In the genomic region with DNA sequence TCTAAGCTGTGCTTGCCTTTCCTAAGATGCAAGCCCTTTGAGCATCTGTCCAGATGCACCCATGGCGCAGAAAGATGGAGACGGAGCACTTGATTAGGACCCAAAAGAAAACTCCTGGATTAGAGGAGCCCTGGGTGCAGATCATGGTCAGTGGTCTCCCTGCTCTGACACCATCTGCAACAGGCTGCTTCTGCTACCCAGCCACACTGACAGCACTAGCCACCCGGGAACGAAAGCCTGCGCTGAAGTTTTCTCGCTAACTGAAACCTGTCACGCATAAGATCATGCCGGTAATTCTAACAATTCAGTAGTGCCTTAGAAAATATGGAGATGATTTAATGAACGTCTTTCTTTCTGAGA, we compare ENCODE assay signal across 15 mouse cellular contexts. TPM values are rescaled to one million over a fixed set of nuclear protein-coding genes. Genes with fewer than 3 reads are reported as not detected.
A peak's percentile ranks its signal among the peaks of the same experiment; 100 is the strongest.
DNase-seq lines count a peak whose midpoint lies in the region; ATAC-seq lines count a peak whose summit lies in the region.
"Had no signal": no experiment of that assay in that cellular context is flagged by ENCODE, and none has a peak within 500 bp of the region (broad histone marks: within the 10 kb centered on the region; RNA-seq: fewer than 3 reads in every experiment).

No protein-coding gene starts in this region.

- 0 out of 2 replicates have a peak, but pooled peaks have one; percentile 31 for ATAC-seq in hindbrain, embryonic 14.5 days (ENCODE audit: low FRiP score)
- no peak for ATAC-seq in hindbrain, embryonic 12.5 days (ENCODE audit: low FRiP score)
- peak; percentile 34; the same call in 1 of the 2 replicates for ATAC-seq in neural tube, embryonic 14.5 days (ENCODE audit: low read depth)
- no peak for ATAC-seq in neural tube, embryonic 15.5 days (ENCODE audit: low FRiP score)
- peak; percentile 64 for ATAC-seq in forebrain, embryonic 15.5 days (replicated peaks)
- no peak for ATAC-seq in CD4-positive, CD25-positive, alpha-beta regulatory T cell, adult 4 months

- no peak overlapping the region for H3K27ac ChIP-seq in hindbrain, embryonic 14.5 days
- no peak overlapping the region for H3K27ac ChIP-seq in hindbrain, embryonic 12.5 days
- H3K27ac ChIP-seq in neural tube, embryonic 14.5 days (ENCODE audit: low read depth, low read length): no peak overlapping the region
- H3K27ac ChIP-seq in neural tube, embryonic 15.5 days (replicated peaks): no peak overlapping the region; the same call in 1 of the 2 replicates
- H3K27ac ChIP-seq in forebrain, embryonic 15.5 days (replicated peaks): no peak overlapping the region
- H3K27ac ChIP-seq: heart, adult 2 months; liver, embryonic 14.5 days; neural tube, embryonic 12.5 days had no signal

- DNase-seq in hindbrain, embryonic 14.5 days (ENCODE audit: low spot score): no peak
- DNase-seq in heart, adult 8-10 months (ENCODE audit: low spot score): no peak
- DNase-seq: gastrocnemius, postnatal 10 days; heart, adult 2 months; kidney, adult 8-10 months; thymus, postnatal 14 days had no signal

- no peak overlapping the region for H3K9ac ChIP-seq in hindbrain, embryonic 14.5 days
- H3K9ac ChIP-seq in hindbrain, embryonic 12.5 days: no peak overlapping the region
- no peak overlapping the region for H3K9ac ChIP-seq in neural tube, embryonic 14.5 days (replicated peaks; ENCODE audit: low read depth, low read length)
- H3K9ac ChIP-seq in neural tube, embryonic 15.5 days (replicated peaks): no peak overlapping the region
- H3K9ac ChIP-seq in forebrain, embryonic 15.5 days (replicated peaks): no peak overlapping the region
- H3K9ac ChIP-seq: liver, embryonic 14.5 days; neural tube, embryonic 12.5 days had no signal

- H3K27me3 ChIP-seq in hindbrain, embryonic 14.5 days (ENCODE audit: control insufficient read depth, insufficient read depth, low read length): no peaks in the 10 kb centered on the region
- no peaks in the 10 kb centered on the region for H3K27me3 ChIP-seq in hindbrain, embryonic 12.5 days
- H3K27me3 ChIP-seq in neural tube, embryonic 14.5 days (ENCODE audit: control insufficient read depth, insufficient read depth, low read length): no peaks in the 10 kb centered on the region
- H3K27me3 ChIP-seq in neural tube, embryonic 15.5 days (replicated peaks): no peaks in the 10 kb centered on the region
- no peaks in the 10 kb centered on the region for H3K27me3 ChIP-seq in forebrain, embryonic 15.5 days
- H3K27me3 ChIP-seq: neural tube, embryonic 12.5 days had no signal

- WGBS in hindbrain, embryonic 14.5 days: 77% methylated on average over 9 of the region's 9 CpGs
- WGBS in hindbrain, embryonic 12.5 days: 83% methylated on average over 9 of the region's 9 CpGs
- 81% methylated on average over 9 of the region's 9 CpGs for WGBS in neural tube, embryonic 14.5 days
- WGBS in neural tube, embryonic 15.5 days: 86% methylated on average over 9 of the region's 9 CpGs
- WGBS in forebrain, embryonic 15.5 days: 55% methylated on average over 9 of the region's 9 CpGs

- H3K9me3 ChIP-seq in hindbrain, embryonic 14.5 days (ENCODE audit: control insufficient read depth, low read length): no peaks in the 10 kb centered on the region
- H3K9me3 ChIP-seq in hindbrain, embryonic 12.5 days (replicated peaks): no peaks in the 10 kb centered on the region
- no peaks in the 10 kb centered on the region for H3K9me3 ChIP-seq in neural tube, embryonic 14.5 days (ENCODE audit: control insufficient read depth, low read length)
- no peaks in the 10 kb centered on the region for H3K9me3 ChIP-seq in neural tube, embryonic 15.5 days (replicated peaks)
- H3K9me3 ChIP-seq in forebrain, embryonic 15.5 days: no peaks in the 10 kb centered on the region
- H3K9me3 ChIP-seq: neural tube, embryonic 12.5 days had no signal

- H3K4me3 ChIP-seq in hindbrain, embryonic 14.5 days (replicated peaks; ENCODE audit: low read length): no peak overlapping the region
- H3K4me3 ChIP-seq in hindbrain, embryonic 12.5 days: no peak overlapping the region
- no peak overlapping the region for H3K4me3 ChIP-seq in neural tube, embryonic 14.5 days (ENCODE audit: low read depth, low read length)
- H3K4me3 ChIP-seq in neural tube, embryonic 15.5 days (replicated peaks): no peak overlapping the region
- H3K4me3 ChIP-seq in forebrain, embryonic 15.5 days: no peak overlapping the region
- H3K4me3 ChIP-seq: heart, adult 2 months; neural tube, embryonic 12.5 days had no signal

- H3K4me1 ChIP-seq in hindbrain, embryonic 14.5 days (replicated peaks; ENCODE audit: control insufficient read depth, insufficient read depth, low read length): no peaks in the 10 kb centered on the region
- H3K4me1 ChIP-seq in hindbrain, embryonic 12.5 days: peaks cover 7% of the 10 kb centered on the region; the same call in 1 of the 2 replicates
- no peaks in the 10 kb centered on the region for H3K4me1 ChIP-seq in neural tube, embryonic 14.5 days (ENCODE audit: control insufficient read depth, insufficient read depth, low read length)
- peaks cover 10% of the 10 kb centered on the region for H3K4me1 ChIP-seq in neural tube, embryonic 15.5 days
- H3K4me1 ChIP-seq in forebrain, embryonic 15.5 days: peaks cover 12% of the 10 kb centered on the region
- H3K4me1 ChIP-seq: neural tube, embryonic 12.5 days had no signal

- H3K4me2 ChIP-seq in hindbrain, embryonic 14.5 days (replicated peaks): no peak overlapping the region
- H3K4me2 ChIP-seq in hindbrain, embryonic 12.5 days (replicated peaks): no peak overlapping the region
- no peak overlapping the region for H3K4me2 ChIP-seq in neural tube, embryonic 14.5 days (ENCODE audit: low read depth, low read length)
- no peak overlapping the region for H3K4me2 ChIP-seq in neural tube, embryonic 15.5 days
- H3K4me2 ChIP-seq in forebrain, embryonic 15.5 days (replicated peaks): peak overlapping the region; percentile 22; the same call in 1 of the 2 replicates
- H3K4me2 ChIP-seq: neural tube, embryonic 12.5 days had no signal

- H3K36me3 ChIP-seq in hindbrain, embryonic 14.5 days (replicated peaks; ENCODE audit: control insufficient read depth, insufficient read depth): no peaks in the 10 kb centered on the region
- H3K36me3 ChIP-seq in hindbrain, embryonic 12.5 days: no peaks in the 10 kb centered on the region
- H3K36me3 ChIP-seq in neural tube, embryonic 14.5 days (ENCODE audit: control insufficient read depth, insufficient read depth, low read length): no peaks in the 10 kb centered on the region
- H3K36me3 ChIP-seq in neural tube, embryonic 15.5 days: no peaks in the 10 kb centered on the region
- no peaks in the 10 kb centered on the region for H3K36me3 ChIP-seq in forebrain, embryonic 15.5 days
- H3K36me3 ChIP-seq: neural tube, embryonic 12.5 days had no signal

RNA-seq across cellular contexts. Expression of a gene that starts 19.3 kb away (rescaled TPM):
- polyA plus RNA-seq in hindbrain, embryonic 14.5 days (2014; fragmentation: Nextera tagmentation; extraction: Ambion mirVana): 8.9 and 10.2 TPM in 2 replicates
- 1.5 and 1.6 TPM in 2 replicates for polyA plus RNA-seq in hindbrain, embryonic 12.5 days (2016; fragmentation: Nextera tagmentation; extraction: Ambion mirVana)
- polyA plus RNA-seq in neural tube, embryonic 14.5 days (2014; fragmentation: Nextera tagmentation; extraction: Ambion mirVana): 6.2 and 10.9 TPM in 2 replicates
- 12.5 and 13.0 TPM in 2 replicates for polyA plus RNA-seq in neural tube, embryonic 15.5 days (2015; fragmentation: Nextera tagmentation; extraction: Ambion mirVana)
- polyA plus RNA-seq in forebrain, embryonic 15.5 days (2015; fragmentation: Nextera tagmentation; extraction: Ambion mirVana): 14.2 and 14.8 TPM in 2 replicates
- total RNA-seq in heart, adult 8-10 months (2022): not detected
- polyA plus RNA-seq in CD4-positive, CD25-positive, alpha-beta regulatory T cell, adult 4 months (2017; shearing (Covaris generic)): not detected
- total RNA-seq: ES-E14; gastrocnemius, postnatal 10 days; heart, adult 2 months; megakaryocyte-erythroid progenitor cell, adult 5-6 weeks had no signal
- polyA plus RNA-seq: liver, embryonic 14.5 days had no signal

RNA-seq across cellular contexts. Expression of a gene that starts 51.2 kb away (rescaled TPM):
- polyA plus RNA-seq in hindbrain, embryonic 14.5 days (2014; fragmentation: Nextera tagmentation; extraction: Ambion mirVana): 29.9 and 35.4 TPM in 2 replicates
- 89.9 and 90.4 TPM in 2 replicates for polyA plus RNA-seq in hindbrain, embryonic 12.5 days (2016; fragmentation: Nextera tagmentation; extraction: Ambion mirVana)
- polyA plus RNA-seq in neural tube, embryonic 14.5 days (2014; fragmentation: Nextera tagmentation; extraction: Ambion mirVana): 25.5 and 32.1 TPM in 2 replicates
- 25.0 and 26.2 TPM in 2 replicates for polyA plus RNA-seq in neural tube, embryonic 15.5 days (2015; fragmentation: Nextera tagmentation; extraction: Ambion mirVana)
- 78.6 and 81.8 TPM in 2 replicates for polyA plus RNA-seq in forebrain, embryonic 15.5 days (2015; fragmentation: Nextera tagmentation; extraction: Ambion mirVana)
- 10 to 100 TPM; 13.2 to 15.6 (median 14.3) TPM for total RNA-seq in heart, adult 8-10 months (2022)
- under 1 TPM in 1 of 2 experiments, not detected in 1; 0.36 TPM for polyA plus RNA-seq in CD4-positive, CD25-positive, alpha-beta regulatory T cell, adult 4 months (2017; shearing (Covaris generic))

Comparison
In these comparisons a context has a peak if more than half of its experiments do, and no peak if none do; other contexts are left out.
1. ATAC-seq: peak in hindbrain, embryonic 14.5 days (single experiment), neural tube, embryonic 14.5 days (single experiment) and forebrain, embryonic 15.5 days (single experiment); none in hindbrain, embryonic 12.5 days (single experiment), neural tube, embryonic 15.5 days (single experiment) and CD4-positive, CD25-positive, alpha-beta regulatory T cell, adult 4 months (single experiment).
2. RNA of a gene that starts 51.2 kb away (polyA plus RNA-seq): 89.9 to 90.4 TPM in hindbrain, embryonic 12.5 days, 78.6 to 81.8 TPM in forebrain, embryonic 15.5 days, 29.9 to 35.4 TPM in hindbrain, embryonic 14.5 days, 25.5 to 32.1 TPM in neural tube, embryonic 14.5 days and 25.0 to 26.2 TPM in neural tube, embryonic 15.5 days; 0.36 TPM in CD4-positive, CD25-positive, alpha-beta regulatory T cell, adult 4 months; every median in the first group is over 10 times any median in the second.